ENCODE assay signal across 10 mouse cellular contexts in the genomic region with DNA sequence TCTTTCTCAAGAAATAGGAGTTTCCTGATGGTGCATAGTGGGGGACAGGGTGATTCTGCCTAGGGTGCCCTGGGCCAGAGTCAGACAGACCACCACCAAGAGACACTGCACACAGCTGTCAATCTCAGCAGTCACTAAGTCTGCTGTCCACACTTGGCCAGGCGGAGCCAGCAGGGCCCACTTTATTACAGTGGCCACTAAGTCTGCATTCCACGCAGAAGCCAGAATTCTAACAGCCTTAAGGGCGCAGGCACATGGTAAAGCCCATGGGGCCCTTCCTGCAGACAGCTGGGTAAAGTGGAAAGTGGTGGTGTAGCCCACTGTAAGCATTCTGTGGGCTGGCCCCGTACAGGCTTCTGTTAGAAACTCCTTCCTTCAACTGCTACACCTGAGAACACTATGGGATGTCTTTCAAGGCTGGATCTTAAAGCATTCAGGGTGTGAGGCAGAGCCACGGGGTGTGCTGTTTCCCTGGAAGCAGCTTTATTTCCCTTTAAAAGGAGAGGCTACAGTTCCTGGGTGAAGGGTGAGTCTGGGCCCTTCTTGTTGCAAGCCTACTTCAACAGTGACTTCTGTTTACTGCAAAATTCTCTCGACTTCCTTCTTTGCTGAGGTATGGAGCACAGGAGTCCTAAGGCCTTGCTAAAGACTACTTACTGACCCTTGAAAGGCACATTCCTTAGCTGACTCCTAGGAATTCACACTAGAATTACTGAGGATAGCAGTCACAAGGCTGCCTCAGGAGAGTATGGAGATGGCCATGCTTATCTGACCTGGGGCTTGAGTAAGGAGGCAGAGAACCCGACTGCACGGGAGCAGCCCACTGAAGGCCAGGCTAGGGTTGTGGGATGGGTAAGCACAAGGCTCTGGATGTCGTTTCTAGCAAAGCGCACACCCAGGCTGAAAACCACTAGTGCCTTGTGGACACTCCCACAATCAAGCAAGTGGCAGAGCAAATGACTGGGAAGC. TPM values are rescaled to one million over a fixed set of nuclear protein-coding genes. Genes with fewer than 3 reads are reported as not detected.
DNase-seq lines count a peak whose midpoint lies in the region; ATAC-seq and TF ChIP-seq lines count a peak whose summit lies in the region.
"Had no signal": no experiment of that assay in that cellular context is flagged by ENCODE, and none has a peak within 500 bp of the region (broad histone marks: within the 10 kb centered on the region; RNA-seq: fewer than 3 reads in every experiment).

No protein-coding gene starts in this region.

- WGBS in hindbrain, embryonic 10.5 days, result 51% methylated on average over 10 of the region's 10 CpGs
- WGBS in hindbrain, embryonic 16.5 days, result 46% methylated on average over 10 of the region's 10 CpGs
- 54% methylated on average over 10 of the region's 10 CpGs for WGBS in forebrain, embryonic 14.5 days

- no peak overlapping the region for H3K9ac ChIP-seq in hindbrain, embryonic 16.5 days (ENCODE audit: low read depth, low read length)
- peak overlapping the region; percentile 28; the same call in 1 of the 2 replicates for H3K9ac ChIP-seq in ES-E14 (ENCODE audit: insufficient read depth, low read depth, low read length, poor library complexity, severe bottlenecking)
- no peak overlapping the region for H3K9ac ChIP-seq in forebrain, embryonic 14.5 days (ENCODE audit: low read length)
- H3K9ac ChIP-seq: limb, embryonic 15.5 days had no signal

- no peak overlapping the region for H3K4me2 ChIP-seq in hindbrain, embryonic 16.5 days (ENCODE audit: low read length)
- H3K4me2 ChIP-seq in forebrain, embryonic 14.5 days (ENCODE audit: low read length), result no peak overlapping the region
- H3K4me2 ChIP-seq: limb, embryonic 15.5 days had no signal

- no peak for DNase-seq in hindbrain, embryonic 10.5 days (ENCODE audit: low spot score)
- DNase-seq in ES-E14 (ENCODE audit: low read depth, low spot score), result no peak
- DNase-seq in forebrain, embryonic 14.5 days (ENCODE audit: low spot score), result no peak
- peak; percentile 86 for DNase-seq in lung, postnatal 25 days (ENCODE audit: low spot score)
- no peak for DNase-seq in left cerebral cortex, adult 18-20 months (ENCODE audit: low spot score in 2 of 2)
- no peak for DNase-seq in gastrocnemius, adult 8-10 months (ENCODE audit: low spot score in 2 of 2)
- no peak for DNase-seq in layer of hippocampus, postnatal 10 days (ENCODE audit: low spot score in 2 of 2)
- DNase-seq: gastrocnemius, postnatal 14 days had no signal

- in situ Hi-C loops in ES-E14 (cut with MboI; ENCODE audit: low sequenced_read_pairs in 2 of 2, unreplicated experiment in 2 of 2), result no loop called here

- no peak for ATAC-seq in hindbrain, embryonic 16.5 days
- no peak for ATAC-seq in forebrain, embryonic 14.5 days

- H3K4me1 ChIP-seq in hindbrain, embryonic 10.5 days (replicated peaks), result peaks cover 58% of the 10 kb centered on the region
- H3K4me1 ChIP-seq in hindbrain, embryonic 16.5 days (ENCODE audit: control insufficient read depth, insufficient read depth, low read depth, low read length), result peaks cover 30% of the 10 kb centered on the region
- peaks cover 10 to 51% of the 10 kb centered on the region in 2 experiments for H3K4me1 ChIP-seq in ES-E14 (ENCODE audit: control insufficient read depth in 2 of 2, insufficient read depth in 2 of 2, low read length in 2 of 2, poor library complexity in 1 of 2)
- H3K4me1 ChIP-seq in forebrain, embryonic 14.5 days (ENCODE audit: control insufficient read depth, insufficient read depth, low read length), result peaks cover 28% of the 10 kb centered on the region

- no peak overlapping the region for H3K4me3 ChIP-seq in hindbrain, embryonic 10.5 days
- no peak overlapping the region for H3K4me3 ChIP-seq in hindbrain, embryonic 16.5 days (ENCODE audit: low read length)
- peak overlapping the region in 1 of 2 experiments; percentile 22; a peak in 1 of 4 replicates for H3K4me3 ChIP-seq in ES-E14 (ENCODE audit: insufficient read depth in 1 of 2, low read depth in 1 of 2, low read length in 2 of 2, poor library complexity in 1 of 2, severe bottlenecking in 1 of 2)
- H3K4me3 ChIP-seq in forebrain, embryonic 14.5 days (ENCODE audit: low read depth, low read length), result no peak overlapping the region
- H3K4me3 ChIP-seq: limb, embryonic 15.5 days had no signal

- H3K27me3 ChIP-seq in hindbrain, embryonic 10.5 days (ENCODE audit: insufficient read depth, poor library complexity, severe bottlenecking), result no peaks in the 10 kb centered on the region
- H3K27me3 ChIP-seq in hindbrain, embryonic 16.5 days (replicated peaks; ENCODE audit: control insufficient read depth, insufficient read depth, low read length), result no peaks in the 10 kb centered on the region
- no peaks in the 10 kb centered on the region for H3K27me3 ChIP-seq in forebrain, embryonic 14.5 days (replicated peaks; ENCODE audit: control insufficient read depth, insufficient read depth, low read length)
- H3K27me3 ChIP-seq: limb, embryonic 15.5 days had no signal

- peaks cover 10% of the 10 kb centered on the region; the same call in 1 of the 2 replicates for H3K36me3 ChIP-seq in hindbrain, embryonic 10.5 days
- H3K36me3 ChIP-seq in hindbrain, embryonic 16.5 days (ENCODE audit: control insufficient read depth, insufficient read depth, low read length), result no peaks in the 10 kb centered on the region
- no peaks in the 10 kb centered on the region; the same call in 1 of the 2 replicates for H3K36me3 ChIP-seq in ES-E14 (ENCODE audit: control insufficient read depth, insufficient read depth, low read length, poor library complexity, severe bottlenecking)
- H3K36me3 ChIP-seq in forebrain, embryonic 14.5 days (ENCODE audit: control insufficient read depth, insufficient read depth, low read length), result no peaks in the 10 kb centered on the region
- H3K36me3 ChIP-seq: limb, embryonic 15.5 days had no signal

- H3K9me3 ChIP-seq in hindbrain, embryonic 10.5 days, result no peaks in the 10 kb centered on the region
- H3K9me3 ChIP-seq in hindbrain, embryonic 16.5 days (ENCODE audit: control insufficient read depth, low read length), result no peaks in the 10 kb centered on the region
- no peaks in the 10 kb centered on the region for H3K9me3 ChIP-seq in ES-E14 (ENCODE audit: control insufficient read depth, insufficient read depth, low read depth, low read length)
- H3K9me3 ChIP-seq in forebrain, embryonic 14.5 days (replicated peaks; ENCODE audit: control insufficient read depth, low read length), result no peaks in the 10 kb centered on the region
- H3K9me3 ChIP-seq: limb, embryonic 15.5 days had no signal

- H3K27ac ChIP-seq in hindbrain, embryonic 10.5 days, result peak overlapping the region; percentile 70
- no peak overlapping the region for H3K27ac ChIP-seq in hindbrain, embryonic 16.5 days (ENCODE audit: low read depth, low read length)
- H3K27ac ChIP-seq in ES-E14 (ENCODE audit: insufficient read depth, low read depth, low read length, poor library complexity, severe bottlenecking), result peak overlapping the region; percentile 77
- 0 out of 2 replicates have a peak overlapping the region, but pooled peaks have one; percentile 0 for H3K27ac ChIP-seq in forebrain, embryonic 14.5 days (ENCODE audit: low read depth, low read length)
- H3K27ac ChIP-seq: limb, embryonic 15.5 days had no signal

TF ChIP-seq in ES-E14, 5 proteins besides CTCF, POLR2A, EP300 and RAD21:
- TF ChIP-seq ZC3H11A (IDR thresholded peaks at IDR 0.05; ENCODE audit: borderline replicate concordance, low read depth, low read length), result no peak

RNA-seq across cellular contexts. Expression of a gene that starts 2.6 kb away (rescaled TPM):
- polyA plus RNA-seq in hindbrain, embryonic 10.5 days (2016; fragmentation: Nextera tagmentation; extraction: Ambion mirVana), result not detected in 2 replicates
- not detected in 2 replicates for polyA plus RNA-seq in hindbrain, embryonic 16.5 days (2015; fragmentation: Nextera tagmentation; extraction: Ambion mirVana)
- 0.21 TPM in 1 of 2 replicates, not detected in the other for total RNA-seq in ES-E14 (2012; rRNA removed)
- not detected in 2 replicates for polyA plus RNA-seq in forebrain, embryonic 14.5 days (2014; fragmentation: Nextera tagmentation; extraction: Ambion mirVana)
- total RNA-seq in left cerebral cortex, adult 18-20 months (2021), result not detected
- total RNA-seq in gastrocnemius, adult 8-10 months (2022), result not detected
- not detected for total RNA-seq in layer of hippocampus, postnatal 10 days (2021)
- total RNA-seq: gastrocnemius, postnatal 14 days had no signal
- polyA plus RNA-seq: limb, embryonic 15.5 days had no signal

RNA-seq across cellular contexts. Expression of a gene that starts 24.7 kb away (rescaled TPM):
- 31.7 and 33.4 TPM in 2 replicates for polyA plus RNA-seq in hindbrain, embryonic 10.5 days (2016; fragmentation: Nextera tagmentation; extraction: Ambion mirVana)
- polyA plus RNA-seq in hindbrain, embryonic 16.5 days (2015; fragmentation: Nextera tagmentation; extraction: Ambion mirVana), result 22.1 and 23.9 TPM in 2 replicates
- 25.8 and 29.4 TPM in 2 replicates for total RNA-seq in ES-E14 (2012; rRNA removed)
- polyA plus RNA-seq in forebrain, embryonic 14.5 days (2014; fragmentation: Nextera tagmentation; extraction: Ambion mirVana), result 28.2 and 33.2 TPM in 2 replicates
- total RNA-seq in left cerebral cortex, adult 18-20 months (2021), result 100 to 1,000 TPM; 145 to 159 TPM
- total RNA-seq in gastrocnemius, adult 8-10 months (2022), result 10 to 100 TPM; 35.8 to 65.5 (median 41.6) TPM
- total RNA-seq in layer of hippocampus, postnatal 10 days (2021), result 100 to 1,000 TPM; 129 to 136 TPM
